Mouse (Mus musculus): ENCODE measurements around the gene Olfr181.

The Olfr181 gene

GRCm38 (mm10) chr16:58928655-58929054 is at the start of gene Olfr181:
Olfr181 (minus strand) TSS chr16:58928755.
- DNase-seq (ENCODE audit: low read depth), result no peak

DNA sequence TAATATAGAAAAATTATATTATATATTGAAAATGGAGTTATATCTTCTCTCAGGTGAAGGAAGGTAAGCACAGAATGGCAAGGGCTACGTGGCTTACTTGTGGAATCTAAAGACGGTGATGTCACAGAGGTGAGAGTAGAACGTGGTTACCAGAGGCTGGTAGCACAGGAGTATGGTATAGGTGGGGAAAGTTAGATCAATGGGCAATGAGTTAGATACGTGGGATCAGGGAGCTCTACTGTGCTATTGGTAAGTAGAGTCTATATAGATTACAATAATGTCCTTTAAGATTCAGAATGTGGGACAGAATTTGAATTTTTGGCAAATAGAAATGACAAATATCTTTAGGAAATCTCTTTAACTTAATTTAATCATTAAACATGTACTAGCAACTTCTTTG is 737 bp upstream of the Olfr181 start, which contains the start of gene Olfr180:
Olfr180 (minus strand) TSS at position 101 of the 400 bp plus-strand sequence.
- no peak for DNase-seq (ENCODE audit: low read depth)

GRCm38 (mm10) chr16:58891963-58892362 is 36.6 kb downstream of the Olfr181 start, which contains the start of gene Olfr178:
Olfr178 (minus strand) TSS chr16:58892063.
- DNase-seq (ENCODE audit: low read depth), result no peak

- DNase-seq (ENCODE audit: low read depth), result no peak
These were observed 44.1 kb downstream of the Olfr181 start for GRCm38 (mm10) chr16:58884416-58884815.
